Mouse (Mus musculus) spleen, adult 18-20 months (tissue): ENCODE data around the gene Lsm11.

ENCODE experiments used
- DNase-seq, 2 experiments: peaks; one replicate each; pipeline ENCODE4 v3.0.0; 2022; ENCODE audit warnings: mixed read lengths in 2 of 2

Lsm11 gene

DNA sequence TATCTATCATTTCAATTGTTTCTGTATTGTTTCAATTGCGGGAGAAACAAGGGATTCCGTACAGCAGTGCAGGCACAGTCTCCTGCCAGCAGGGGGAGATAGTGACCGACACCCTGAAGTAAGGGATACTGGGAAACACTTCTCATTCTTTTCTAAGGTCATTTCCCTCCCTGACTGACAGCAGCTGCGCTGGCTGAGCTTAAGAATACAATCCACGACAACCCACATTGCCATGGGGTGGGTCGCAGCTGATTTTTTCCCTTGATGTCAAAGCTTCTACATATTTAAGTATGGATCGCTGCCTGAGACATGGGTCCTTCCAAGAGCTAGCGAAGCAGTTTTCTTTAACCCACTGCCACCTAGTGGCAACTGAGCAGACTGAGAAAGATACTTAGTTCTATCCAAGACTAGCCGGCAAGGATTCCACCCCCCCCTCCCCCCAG is 18.1 kb downstream of the Lsm11 start:
- DNase-seq, result peak; percentile 34 to 75

DNA sequence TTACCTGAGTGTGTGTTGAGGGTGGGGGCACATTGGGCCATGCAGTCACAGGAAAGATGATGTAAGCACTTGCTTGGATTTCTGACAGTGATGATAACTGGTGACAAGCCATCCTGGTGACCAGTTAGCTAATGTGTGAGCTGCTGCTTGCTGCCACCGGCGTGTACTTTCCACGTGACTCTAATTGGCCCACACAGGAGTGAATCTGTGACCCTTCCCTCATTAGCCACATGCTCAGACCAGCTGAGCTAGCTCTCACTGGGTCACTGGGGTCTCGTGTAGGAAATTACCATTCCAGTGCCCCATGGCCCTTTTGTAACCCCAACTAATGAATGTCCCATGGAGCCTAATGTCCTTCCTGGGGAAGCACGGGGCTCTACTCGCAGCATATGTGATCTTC is 19.3 kb downstream of the Lsm11 start:
- DNase-seq, result no peak

DNA sequence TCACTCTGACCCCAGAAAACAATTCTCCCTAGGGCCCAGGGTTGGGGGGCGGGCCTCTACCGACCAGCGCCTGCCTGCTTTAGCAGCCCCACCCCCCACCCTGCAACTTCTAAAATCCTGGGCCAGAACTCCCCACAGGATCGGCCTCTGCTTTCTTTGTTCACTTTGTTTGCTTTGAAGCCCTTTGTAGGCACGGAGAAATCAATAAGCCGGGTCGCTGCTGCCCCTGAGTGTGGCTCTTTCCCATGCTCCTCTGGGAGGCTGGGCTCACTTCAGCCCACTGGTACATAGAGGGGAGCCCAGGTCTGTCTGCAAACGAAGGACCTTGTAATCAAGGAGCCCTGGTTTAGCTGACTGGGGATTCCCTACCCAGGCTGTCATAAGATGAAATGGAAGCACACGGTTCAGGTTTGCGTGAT is 23.2 kb downstream of the Lsm11 start:
- DNase-seq, result no peak

DNA sequence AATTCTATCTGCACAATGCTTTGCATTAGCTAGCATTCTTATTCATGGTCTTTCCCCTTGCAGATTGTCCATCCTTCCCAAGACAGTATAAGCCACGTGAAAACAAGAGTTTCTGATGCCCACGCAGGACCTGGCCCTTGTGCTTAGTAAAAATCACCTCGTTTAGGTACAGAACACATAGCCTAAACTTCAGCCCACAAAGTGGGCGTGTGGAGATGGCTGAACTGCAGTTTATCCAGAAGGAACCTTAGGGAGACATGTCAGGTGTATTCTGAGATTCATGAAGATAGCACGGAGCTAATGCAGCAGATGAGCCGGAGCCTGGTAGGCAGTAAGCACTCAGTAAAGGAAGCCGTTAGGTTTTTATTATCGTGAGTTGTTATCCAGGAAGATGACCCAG is 23.7 kb downstream of the Lsm11 start:
- no peak for DNase-seq

DNA sequence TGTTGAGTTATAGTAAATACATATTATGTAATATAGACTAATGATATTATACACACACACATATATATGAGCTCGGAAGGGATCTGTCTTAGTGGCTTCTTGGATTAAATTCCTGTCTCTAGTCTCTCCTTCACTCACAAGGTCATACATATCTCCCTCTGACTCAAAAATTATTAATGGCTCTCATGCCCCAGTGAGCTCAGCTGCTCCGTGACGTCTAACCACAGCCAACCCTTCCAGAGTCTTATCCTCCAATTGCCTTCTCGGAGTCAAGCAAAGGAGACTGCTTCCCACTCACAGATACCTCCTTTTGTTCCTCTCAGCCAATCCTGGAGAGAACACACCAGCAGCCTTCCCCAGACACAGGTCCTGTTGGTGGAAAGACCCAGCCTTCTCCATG is 25.9 kb downstream of the Lsm11 start:
- no peak for DNase-seq

DNA sequence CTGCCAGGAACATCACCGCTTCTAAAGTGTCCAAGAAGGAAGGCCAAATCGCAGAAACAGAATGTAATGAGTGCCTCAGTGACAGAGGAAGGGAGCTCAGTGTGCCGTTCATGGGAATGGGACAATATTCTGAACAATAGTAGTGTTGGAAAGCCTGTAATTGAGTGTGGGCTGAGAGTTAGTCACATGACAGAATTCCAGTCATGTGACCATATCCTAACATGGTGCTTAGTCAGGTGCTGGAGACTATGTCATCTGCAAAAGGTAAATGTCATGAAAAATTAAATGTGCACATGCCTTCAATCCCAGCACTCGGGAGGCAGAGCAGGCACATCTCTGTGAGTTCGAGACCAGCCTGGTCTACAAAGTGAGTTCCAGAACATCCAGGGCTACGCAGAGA is 26.7 kb downstream of the Lsm11 start:
- no peak for DNase-seq

DNA sequence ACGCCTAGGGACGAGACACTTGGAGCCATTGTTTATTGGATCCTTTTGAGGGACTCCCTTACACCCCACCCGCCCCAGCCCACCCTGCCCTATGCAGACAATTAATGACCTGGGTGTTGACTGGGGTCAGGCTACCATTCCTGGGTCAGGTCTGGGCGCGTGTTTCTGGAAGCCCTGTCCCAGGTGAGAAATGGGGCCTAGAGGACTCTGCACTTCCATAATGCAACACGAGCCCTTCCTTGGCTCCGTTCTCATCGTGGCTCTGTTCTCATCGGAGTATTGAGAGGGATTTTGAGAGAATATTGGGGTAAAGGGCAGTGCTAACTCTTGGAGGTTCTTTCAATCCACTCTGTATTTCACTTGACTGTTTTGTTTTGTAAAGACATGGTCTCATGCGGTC is 28.5 kb downstream of the Lsm11 start:
- DNase-seq, result no peak

DNA sequence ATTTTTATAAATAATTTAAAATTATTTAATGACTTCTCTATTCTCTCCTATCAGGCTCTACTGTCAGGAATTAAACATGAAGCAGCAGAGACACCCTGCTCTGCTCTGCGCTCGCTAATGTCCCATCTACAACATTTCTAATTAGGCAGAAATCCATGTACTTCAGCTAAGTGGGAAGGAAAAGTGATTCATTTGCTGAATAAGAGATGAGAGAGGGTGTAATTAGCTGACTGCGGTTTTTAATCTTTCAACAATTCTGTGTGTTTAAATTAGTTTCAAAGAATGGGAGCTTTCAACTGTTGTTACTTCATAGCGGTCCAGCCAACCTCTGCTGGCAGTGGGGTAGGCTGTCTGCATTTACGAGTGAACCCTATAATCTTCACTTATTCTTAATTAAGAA is 34.0 kb downstream of the Lsm11 start:
- DNase-seq, result no peak

DNA sequence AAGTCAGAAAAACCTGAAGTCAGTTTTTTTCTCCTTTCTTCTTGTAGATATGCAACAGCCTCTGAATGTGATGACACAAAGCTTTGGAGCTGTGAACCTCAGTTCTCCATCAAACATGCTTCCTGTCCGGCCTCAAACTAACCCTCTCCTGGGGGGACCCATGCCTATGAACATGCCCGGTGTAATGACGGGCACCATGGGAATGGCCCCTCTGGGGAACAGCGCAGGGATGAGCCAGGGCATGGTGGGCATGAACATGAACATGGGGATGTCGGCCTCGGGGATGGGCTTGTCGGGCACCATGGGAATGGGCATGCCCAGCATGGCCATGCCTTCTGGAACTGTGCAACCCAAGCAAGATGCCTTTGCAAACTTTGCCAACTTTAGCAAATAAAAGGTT is 35.8 kb downstream of the Lsm11 start:
- DNase-seq, result no peak

DNA sequence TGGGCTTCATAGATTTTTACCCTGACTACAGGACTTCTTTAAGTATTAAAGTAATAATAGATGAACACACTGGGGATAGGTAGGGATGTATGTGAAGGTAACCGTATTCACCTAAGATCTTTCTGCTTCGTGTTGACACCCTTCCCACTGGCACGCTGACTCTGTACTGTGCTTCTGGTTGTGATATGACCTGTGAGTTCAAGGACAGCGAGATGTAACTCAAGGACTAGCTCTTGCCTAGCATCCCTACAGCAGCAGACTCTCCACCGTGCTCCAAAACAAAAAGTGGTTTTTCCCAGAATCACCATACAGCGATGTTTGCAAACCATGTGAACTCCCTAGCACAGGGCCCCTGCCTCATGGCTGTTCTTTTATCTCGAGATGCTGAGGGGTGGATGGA is 36.7 kb downstream of the Lsm11 start:
- no peak for DNase-seq

DNA sequence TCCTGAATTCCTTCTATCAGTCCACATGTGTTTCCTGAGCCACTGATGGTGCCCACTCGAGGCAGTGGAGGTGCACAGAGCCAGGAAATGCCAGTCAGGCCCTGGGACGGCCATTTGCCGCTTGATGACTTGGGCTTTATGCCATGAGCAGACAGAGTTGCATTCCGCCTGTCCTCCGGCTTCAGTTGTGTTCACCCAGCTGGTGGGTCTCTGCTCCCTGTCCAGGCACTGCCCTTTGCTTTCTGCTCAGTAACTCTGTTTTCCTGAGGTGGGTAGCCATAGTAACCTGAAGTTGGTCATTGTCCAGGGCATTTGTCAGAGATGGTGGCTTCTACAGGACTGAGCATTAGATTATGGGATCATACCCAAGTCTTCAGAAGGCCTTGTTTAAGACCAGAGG is 37.4 kb downstream of the Lsm11 start:
- DNase-seq, result no peak

DNA sequence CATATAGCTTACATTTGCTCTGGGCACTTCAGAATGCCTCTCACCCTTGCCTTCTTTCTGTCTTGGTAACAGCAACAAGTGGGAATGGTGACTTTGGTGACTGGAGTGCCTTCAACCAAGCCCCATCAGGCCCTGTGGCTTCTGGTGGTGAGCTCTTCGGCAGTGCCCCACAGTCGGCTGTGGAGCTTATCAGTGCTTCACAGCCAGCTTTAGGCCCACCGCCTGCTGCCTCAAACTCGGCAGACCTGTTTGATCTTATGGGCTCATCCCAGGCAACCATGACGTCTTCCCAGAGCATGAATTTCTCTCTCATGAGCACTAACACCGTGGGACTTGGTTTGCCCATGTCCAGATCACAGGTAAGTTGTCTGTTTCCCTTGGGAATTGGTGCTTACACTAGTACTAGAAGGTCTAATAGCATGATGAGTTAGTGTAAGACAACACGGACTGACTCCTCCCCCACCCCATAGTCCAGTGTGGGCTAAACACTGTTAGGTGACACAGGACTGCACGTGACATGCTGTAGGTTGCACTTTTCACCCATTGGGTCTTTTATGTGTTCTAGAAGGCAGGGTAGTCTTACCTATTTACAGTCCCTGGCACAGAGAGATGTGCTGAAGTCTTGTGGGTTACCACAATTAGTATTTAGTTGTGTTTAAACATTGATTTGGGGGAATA is 38.5 kb downstream of the Lsm11 start:
- no peak for DNase-seq

DNA sequence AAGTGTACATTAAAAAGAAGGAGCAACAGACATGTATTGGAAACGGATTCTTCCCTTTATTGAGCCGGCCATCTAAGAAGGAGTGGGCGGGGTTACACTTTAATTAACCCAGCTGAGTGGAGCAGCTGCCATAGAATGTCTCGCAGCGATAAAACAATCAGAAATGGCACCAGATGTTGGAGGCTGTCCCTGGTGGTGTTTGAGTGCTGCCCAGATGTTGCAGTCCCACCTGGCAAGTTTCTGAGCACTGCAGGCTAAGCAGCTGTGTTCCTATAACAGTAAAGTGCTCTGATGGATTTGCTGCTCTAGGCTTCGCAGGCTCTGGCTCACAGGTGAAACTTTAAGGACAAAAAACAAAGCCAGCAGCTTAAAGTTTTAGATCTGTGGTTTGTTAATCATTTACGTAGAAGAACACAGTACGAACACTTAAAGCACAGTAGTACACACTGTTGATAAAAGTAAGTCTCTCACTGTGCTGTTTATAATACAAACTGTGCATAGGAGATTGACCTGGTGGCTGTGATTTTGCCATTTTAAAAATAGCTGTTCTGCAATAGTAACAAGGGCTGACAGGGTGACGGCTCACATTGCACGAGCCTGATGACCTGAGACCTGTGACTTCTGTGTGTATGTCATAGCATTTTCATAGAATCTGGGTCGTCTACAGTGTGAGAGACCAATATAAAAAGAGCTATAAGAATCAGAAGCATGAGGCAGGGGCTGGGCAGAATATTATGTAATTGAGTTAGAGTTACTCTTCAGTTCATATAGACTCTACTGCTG is 44.3 kb downstream of the Lsm11 start:
- no peak for DNase-seq

DNA sequence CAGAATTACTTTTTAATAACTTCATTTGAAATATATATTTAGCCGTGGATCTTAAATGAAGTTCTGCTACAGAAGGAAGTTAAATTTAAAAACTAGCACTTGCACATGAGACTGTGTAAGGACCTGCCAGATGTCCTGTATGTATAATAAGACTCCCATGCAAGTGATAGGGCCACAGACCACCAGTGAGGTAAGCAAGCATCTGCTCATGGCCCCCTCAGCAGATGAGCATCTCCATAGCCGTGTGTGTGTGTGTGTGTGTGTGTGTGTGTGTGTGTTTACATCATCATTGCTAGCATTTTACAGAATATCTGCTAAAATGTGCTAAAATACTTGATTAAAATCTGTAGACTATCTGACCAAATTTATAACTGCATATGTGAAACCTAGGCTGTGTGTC is 47.3 kb downstream of the Lsm11 start:
- no peak for DNase-seq

DNA sequence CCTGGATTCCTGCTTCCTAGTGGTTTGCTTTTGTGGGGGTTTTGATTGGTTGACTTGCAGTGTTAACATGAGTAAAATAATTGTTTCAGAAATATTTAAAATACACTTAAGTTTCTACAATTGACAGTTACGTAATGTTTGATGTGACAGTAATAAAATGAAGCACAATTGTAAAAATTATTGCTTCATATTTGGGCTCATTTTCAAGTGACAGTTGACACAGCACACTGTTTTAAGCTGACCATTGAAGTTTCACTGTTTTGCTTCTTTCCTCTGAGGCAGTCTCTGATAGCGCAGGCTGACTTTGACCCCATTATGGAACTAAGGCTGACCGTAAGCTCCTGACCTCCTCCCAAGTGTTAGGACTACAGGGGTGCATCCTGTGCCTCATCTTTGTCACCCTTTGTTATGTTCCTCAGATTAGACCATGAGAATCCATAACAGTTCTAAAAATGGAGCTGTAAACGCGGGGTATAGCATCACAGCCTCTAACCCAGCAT is 51.8 kb downstream of the Lsm11 start:
- DNase-seq, result no peak

DNA sequence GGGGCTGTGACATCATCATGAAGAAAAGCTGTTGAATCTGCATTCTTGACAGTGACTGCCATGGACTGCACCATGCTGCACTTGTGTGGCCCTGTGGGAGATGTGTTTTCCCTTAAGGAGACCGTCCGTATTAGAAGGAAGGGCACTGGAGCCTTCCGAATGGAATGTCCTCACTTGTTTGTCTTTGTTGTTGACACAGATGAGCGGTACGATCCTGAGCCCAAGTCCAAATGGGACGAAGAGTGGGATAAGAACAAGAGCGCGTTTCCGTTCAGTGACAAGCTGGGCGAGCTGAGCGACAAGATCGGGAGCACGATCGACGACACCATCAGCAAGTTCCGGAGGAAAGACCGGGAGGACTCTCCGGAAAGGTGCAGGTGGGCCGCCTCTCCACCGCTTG is 54.3 kb downstream of the Lsm11 start:
- DNase-seq, result no peak

DNA sequence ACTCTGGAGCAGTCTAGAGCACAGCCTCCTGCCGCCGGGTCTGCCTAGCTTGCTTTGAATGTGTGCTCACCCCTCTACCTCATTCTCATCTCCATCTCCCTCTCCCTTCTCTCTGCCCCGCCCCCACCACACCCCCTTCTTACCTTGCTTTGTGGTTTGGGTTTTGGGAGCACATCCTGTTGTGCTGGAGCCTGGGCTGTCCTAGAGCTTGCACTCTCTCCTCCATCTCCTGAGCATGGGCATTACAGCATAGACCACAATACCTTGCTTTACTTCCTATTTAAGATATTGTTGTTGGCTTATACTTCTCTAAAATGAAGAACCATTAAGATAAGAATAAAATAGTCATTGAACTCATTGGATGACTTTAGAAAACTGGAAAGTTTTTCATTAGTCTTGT is 54.8 kb downstream of the Lsm11 start:
- DNase-seq, result no peak

DNA sequence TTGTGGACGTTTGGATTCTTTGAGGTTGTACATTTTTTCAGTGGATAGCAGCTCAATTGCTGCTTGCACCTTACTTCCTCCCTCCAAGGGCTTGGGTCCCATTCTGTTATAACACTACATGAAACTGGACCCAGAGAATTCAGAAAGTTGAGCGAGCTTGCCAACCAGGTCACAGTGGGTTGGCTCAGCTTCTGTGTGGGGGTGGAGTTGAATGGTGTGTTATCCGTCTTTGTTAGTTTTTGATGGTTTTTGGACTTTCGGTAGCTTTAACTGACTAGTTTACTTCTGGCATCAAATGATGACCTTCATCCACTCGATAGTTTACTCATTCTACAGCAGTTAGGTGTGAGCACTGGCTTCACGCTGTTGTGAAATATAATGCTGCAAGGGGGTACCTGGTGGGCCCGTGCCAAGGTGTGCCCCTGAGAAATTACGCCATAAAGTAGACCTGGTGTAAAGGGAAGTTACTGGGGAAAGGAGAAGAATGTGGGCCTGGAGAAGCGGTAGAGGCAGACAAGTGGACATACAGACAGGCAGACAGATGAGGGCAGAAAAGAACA is 56.2 kb downstream of the Lsm11 start:
- no peak for DNase-seq

DNA sequence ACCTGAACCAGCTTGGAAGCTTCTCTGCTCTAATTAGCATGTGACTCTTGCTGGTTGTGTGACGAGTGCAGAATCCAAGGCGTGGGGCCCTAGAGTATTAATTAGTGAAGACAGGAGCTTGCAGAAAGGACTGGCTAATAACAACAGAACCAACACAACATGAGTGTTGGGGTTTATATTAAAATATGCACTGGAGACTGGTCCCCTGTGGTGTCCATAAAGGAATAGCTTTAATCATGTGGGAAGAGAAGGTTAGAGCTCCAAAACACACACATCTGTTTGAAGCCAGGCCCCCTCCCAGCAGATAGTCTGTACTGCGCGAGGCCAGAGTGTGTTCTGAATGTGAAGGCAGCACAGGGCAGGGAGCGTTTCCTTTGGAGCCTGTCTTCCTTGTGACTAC is 58.1 kb downstream of the Lsm11 start:
- DNase-seq, result no peak

DNA sequence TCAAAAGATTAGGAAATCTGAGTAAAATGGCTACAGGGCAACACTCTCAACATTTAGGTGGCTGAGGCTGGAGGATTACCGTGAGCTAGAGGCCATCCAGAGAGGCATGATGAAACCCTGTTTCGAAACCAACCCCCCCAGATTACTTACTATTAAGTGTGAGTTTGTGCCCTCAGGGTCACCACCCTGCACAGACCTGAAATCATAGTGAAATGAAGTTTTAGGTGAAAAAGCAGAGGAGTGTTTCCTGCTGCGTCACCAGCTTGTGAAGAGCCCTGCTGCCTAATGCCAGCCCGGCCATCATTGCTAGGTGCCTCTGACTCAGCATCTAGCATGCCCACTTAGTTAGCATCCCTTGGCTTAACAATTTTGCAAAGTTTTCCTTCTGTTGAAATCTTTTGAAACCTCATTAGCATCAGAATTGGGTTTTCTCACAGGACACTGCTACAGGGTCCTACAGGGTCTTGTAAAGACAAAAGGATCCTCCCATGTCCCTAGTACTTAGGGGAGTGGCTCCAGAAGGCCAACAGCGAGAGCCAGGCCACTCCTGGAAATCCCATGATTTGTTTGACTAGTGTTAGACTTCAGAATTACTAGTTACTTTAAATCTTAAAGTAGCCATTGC is 59.0 kb downstream of the Lsm11 start:
- no peak for DNase-seq

DNA sequence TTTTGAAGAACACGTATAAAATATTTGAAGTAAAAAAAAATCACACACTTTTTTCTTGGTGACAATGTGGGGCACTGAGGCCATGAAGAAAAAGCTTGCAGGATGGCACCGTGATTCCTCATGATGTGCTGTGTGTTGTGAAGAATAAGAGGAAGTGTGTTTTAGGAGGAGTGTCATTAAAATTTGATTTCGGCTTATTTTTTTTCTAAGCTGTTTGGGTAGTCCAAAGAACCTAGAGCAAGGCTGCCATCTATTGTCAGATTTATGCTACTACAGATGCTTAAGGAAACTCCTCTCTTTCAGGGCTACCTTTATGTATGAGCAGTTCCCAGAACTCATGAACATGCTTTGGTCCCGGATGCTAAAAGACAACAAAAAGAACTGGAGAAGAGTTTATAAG is 60.7 kb downstream of the Lsm11 start:
- no peak for DNase-seq

DNA sequence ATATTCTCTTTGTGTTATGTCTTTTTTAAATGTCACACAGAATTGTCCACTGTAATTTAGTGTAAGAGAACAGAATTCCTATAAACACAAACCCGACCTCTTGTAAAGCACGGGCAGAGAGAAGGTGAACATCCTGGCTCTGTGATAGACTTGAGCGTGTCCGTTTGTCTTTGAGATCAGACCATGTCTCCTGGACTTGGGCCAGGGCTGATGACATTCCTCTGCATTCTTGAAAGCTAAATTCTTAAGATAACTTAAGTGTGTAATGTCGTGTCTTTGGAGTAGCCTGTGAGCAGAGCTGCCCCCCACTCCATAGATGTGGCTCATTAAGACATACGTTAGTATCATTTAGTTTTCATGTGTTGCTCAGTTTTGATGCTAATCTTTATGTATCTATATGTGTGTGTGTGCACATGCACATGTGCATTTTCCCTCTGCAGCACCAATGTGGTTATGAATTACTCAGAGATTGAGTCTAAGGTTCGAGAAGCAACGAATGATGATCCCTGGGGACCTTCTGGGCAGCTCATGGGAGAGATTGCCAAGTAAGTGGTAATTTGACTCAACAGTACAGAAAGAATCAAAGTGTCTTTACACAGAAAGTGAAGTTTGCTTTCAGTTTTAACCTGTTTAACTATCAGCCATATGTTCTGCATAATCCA is 61.3 kb downstream of the Lsm11 start:
- DNase-seq, result no peak

DNA sequence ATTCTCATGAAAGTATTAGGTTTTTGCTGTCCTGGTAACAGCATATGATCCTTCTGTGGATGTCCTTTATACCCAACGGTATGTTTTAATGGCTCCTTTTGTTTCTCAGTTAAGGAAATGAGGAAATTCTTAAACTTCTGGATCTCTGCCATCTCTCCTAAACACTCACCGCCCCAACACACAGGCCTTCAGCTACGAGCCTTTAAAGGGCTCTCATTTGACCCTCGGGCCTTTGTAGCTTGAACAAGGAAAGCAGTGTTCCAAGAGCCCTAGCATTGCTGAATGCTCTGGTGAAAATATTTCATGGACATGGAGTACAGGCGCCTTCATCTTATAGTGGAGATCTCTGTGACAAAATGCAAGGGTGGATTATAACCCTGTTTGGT is 63.1 kb downstream of the Lsm11 start:
- no peak for DNase-seq
